ENCODE assay signal across 17 mouse cellular contexts in genomic region chr4:115815606-115816005, GRCm38 (mm10). TPM values are rescaled to one million over a fixed set of nuclear protein-coding genes. Genes with fewer than 3 reads are reported as not detected.
"Had no signal": no experiment of that assay in that cellular context is flagged by ENCODE, and none has a peak within 500 bp of the region (broad histone marks: within the 10 kb centered on the region; RNA-seq: fewer than 3 reads in every experiment).

No protein-coding gene starts in this region.

- H3K4me1 ChIP-seq: neural tube, embryonic 13.5 days; neural tube, embryonic 15.5 days; stomach, embryonic 15.5 days had no signal

- H3K27me3 ChIP-seq: neural tube, embryonic 13.5 days; neural tube, embryonic 15.5 days; stomach, embryonic 15.5 days had no signal

- H3K4me3 ChIP-seq: neural tube, embryonic 13.5 days; neural tube, embryonic 15.5 days; stomach, embryonic 15.5 days had no signal

- H3K9ac ChIP-seq: neural tube, embryonic 13.5 days; neural tube, embryonic 15.5 days; stomach, embryonic 15.5 days had no signal

- H3K27ac ChIP-seq: neural tube, embryonic 13.5 days; neural tube, embryonic 15.5 days; stomach, embryonic 15.5 days; stomach, postnatal 0 days had no signal

- DNase-seq: retina, postnatal 1 day; right cerebral cortex, adult 18-20 months; right cerebral cortex, postnatal 14 days; right cerebral cortex, postnatal 25 days; right cerebral cortex, postnatal 4 days; spleen, adult 18-20 months; thymus, adult 18-20 months; thymus, adult 2 months; thymus, postnatal 14 days; thymus, postnatal 25 days; thymus, postnatal 36 days; thymus, postnatal 4 days had no signal

RNA-seq across cellular contexts. Expression of gene Tex38, which starts 34.8 kb away (rescaled TPM):
- polyA plus RNA-seq: neural tube, embryonic 13.5 days; small intestine, adult 2 months had no signal
